ENCODE assay signal across 20 mouse cellular contexts in the genomic region with DNA sequence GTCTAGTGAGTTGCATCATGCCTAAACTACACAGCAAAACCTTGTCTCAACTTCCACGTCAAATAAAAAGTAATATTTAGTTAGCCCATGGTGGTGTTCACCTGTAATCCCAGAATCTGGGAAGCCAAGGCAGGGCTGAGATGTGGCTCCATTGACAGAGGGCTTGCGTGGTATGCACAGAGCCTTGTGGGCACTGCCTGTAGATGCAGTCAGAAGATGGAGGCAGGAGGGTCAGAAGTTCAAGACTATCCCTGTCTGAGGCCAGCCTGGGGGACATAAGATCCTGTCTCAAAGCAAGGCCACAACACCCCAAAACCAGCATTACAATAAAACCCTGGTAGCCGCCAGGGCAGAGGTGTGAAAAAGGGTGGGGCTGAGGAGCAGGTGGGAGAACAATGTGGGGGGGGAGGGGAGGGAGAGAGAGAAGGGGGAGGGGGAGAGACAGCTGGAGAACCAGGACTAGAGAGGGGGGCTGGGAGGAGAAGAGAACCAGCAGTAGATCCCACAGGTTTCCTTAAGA. TPM values are rescaled to one million over a fixed set of nuclear protein-coding genes. Genes with fewer than 3 reads are reported as not detected.
DNase-seq lines count a peak whose midpoint lies in the region; TF ChIP-seq lines count a peak whose summit lies in the region.
"Had no signal": no experiment of that assay in that cellular context is flagged by ENCODE, and none has a peak within 500 bp of the region (broad histone marks: within the 10 kb centered on the region; RNA-seq: fewer than 3 reads in every experiment).

No protein-coding gene starts in this region.

- TF ChIP-seq CTCF in testis, adult 2 months (IDR thresholded peaks at IDR 0.05; ENCODE audit: control insufficient read depth, insufficient read depth, insufficient replicate concordance, low read depth, low read length): no peak

- H3K4me1 ChIP-seq in testis, adult 2 months (ENCODE audit: control insufficient read depth, insufficient read depth, low read length): peaks cover 29% of the 10 kb centered on the region

- H3K27ac ChIP-seq in testis, adult 2 months (ENCODE audit: control insufficient read depth, insufficient read depth, low read depth, low read length): no peak overlapping the region
- H3K27ac ChIP-seq: forebrain, embryonic 12.5 days; hindbrain, embryonic 12.5 days had no signal

- no peak for TF ChIP-seq POLR2A in testis, adult 2 months (IDR thresholded peaks at IDR 0.05; ENCODE audit: control insufficient read depth, low read depth, low read length)

- peak; percentile 88 for DNase-seq in heart, adult 11 months
- DNase-seq in heart, adult 9 months (ENCODE audit: low spot score in 2 of 2): no peak
- no peak for DNase-seq in testis, postnatal 14 days (ENCODE audit: low spot score)
- DNase-seq in ZHBTc4 (ENCODE audit: low read depth, low spot score): peak; percentile 88
- peak; percentile 24 for DNase-seq in naive thymus-derived CD4-positive, alpha-beta T cell, adult 2 months (ENCODE audit: low read depth)
- DNase-seq in frontal cortex, postnatal 14 days (ENCODE audit: low spot score in 2 of 2): no peak
- no peak for DNase-seq in layer of hippocampus, postnatal 36 days
- DNase-seq: adrenal gland, postnatal 10 days; cerebellum, adult 11-12 months; cerebellum, adult 9-10 months; cerebellum, postnatal 25 days; gastrocnemius, adult 2 months; gastrocnemius, postnatal 25 days; heart, postnatal 4 days; kidney, adult 11 months had no signal

- no peaks in the 10 kb centered on the region for H3K36me3 ChIP-seq in testis, adult 2 months (ENCODE audit: control insufficient read depth, insufficient read depth, low read length)
- H3K36me3 ChIP-seq: embryonic facial prominence, embryonic 13.5 days; forebrain, embryonic 12.5 days; heart, embryonic 12.5 days; hindbrain, embryonic 12.5 days had no signal

- no peaks in the 10 kb centered on the region for H3K27me3 ChIP-seq in testis, adult 2 months (ENCODE audit: control insufficient read depth, insufficient read depth, low read length)
- H3K27me3 ChIP-seq: embryonic facial prominence, embryonic 13.5 days; heart, embryonic 12.5 days had no signal

- peak overlapping the region; percentile 12; the same call in 1 of the 2 replicates for H3K4me3 ChIP-seq in testis, adult 2 months (ENCODE audit: control insufficient read depth, low read depth, low read length)
- H3K4me3 ChIP-seq: embryonic facial prominence, embryonic 13.5 days; forebrain, embryonic 12.5 days; gastrocnemius, adult 2 months; heart, embryonic 12.5 days; hindbrain, embryonic 12.5 days had no signal

RNA-seq across cellular contexts. Expression of a gene that starts 9.3 kb away (rescaled TPM):
- 1.6 and 2.4 TPM in 2 replicates for polyA plus RNA-seq in testis, adult 2 months (2012; rRNA removed)
- total RNA-seq in layer of hippocampus, postnatal 36 days (2021): 1 to 10 TPM; 2.2 to 4.9 TPM
- total RNA-seq: gastrocnemius, adult 2 months; gastrocnemius, postnatal 25 days had no signal

RNA-seq across cellular contexts. Expression of a gene that starts 42.6 kb away (rescaled TPM):
- 16.9 and 17.4 TPM in 2 replicates for polyA plus RNA-seq in testis, adult 2 months (2012; rRNA removed)
- total RNA-seq in layer of hippocampus, postnatal 36 days (2021): 10 to 100 TPM; 16.8 to 18.1 TPM

RNA-seq across cellular contexts. Expression of a gene that starts 46.5 kb away (rescaled TPM):
- 57.2 and 65.0 TPM in 2 replicates for polyA plus RNA-seq in testis, adult 2 months (2012; rRNA removed)
- 1 to 10 TPM; 1.7 to 1.8 TPM for total RNA-seq in layer of hippocampus, postnatal 36 days (2021)
- total RNA-seq: gastrocnemius, postnatal 25 days had no signal

RNA-seq across cellular contexts. Expression of a gene that starts 46.5 kb away (rescaled TPM):
- polyA plus RNA-seq in testis, adult 2 months (2012; rRNA removed): 30.9 and 38.6 TPM in 2 replicates
- 10 to 100 TPM; 58.3 to 64.6 TPM for total RNA-seq in layer of hippocampus, postnatal 36 days (2021)

RNA-seq across cellular contexts. Expression of a gene that starts 55.2 kb away (rescaled TPM):
- polyA plus RNA-seq in testis, adult 2 months (2012; rRNA removed): 104 and 116 TPM in 2 replicates
- total RNA-seq in layer of hippocampus, postnatal 36 days (2021): 100 to 1,000 TPM; 131 to 145 TPM

Comparison
In these comparisons a context has a peak if more than half of its experiments do, and no peak if none do; other contexts are left out.
1. DNase-seq: peak in heart, adult 11 months (single experiment), ZHBTc4 (single experiment) and naive thymus-derived CD4-positive, alpha-beta T cell, adult 2 months (single experiment); none in heart, adult 9 months (0 of 2), testis, postnatal 14 days (single experiment), frontal cortex, postnatal 14 days (0 of 2) and layer of hippocampus, postnatal 36 days (0 of 2).